Mouse (Mus musculus) bone marrow, adult 2 months (tissue): ENCODE data around the gene Cabcoco1. TPM values are rescaled to one million over a fixed set of nuclear protein-coding genes. Genes with fewer than 3 reads are reported as not detected.

Experiments used
- H3K27ac ChIP-seq: fragments of 200-500 bp; 2 replicates; pipeline ENCODE4 v1.5.1; 2012; ENCODE audit warnings: low read depth, mild to moderate bottlenecking, control low read depth, inconsistent platforms, low read length; ENCODE audit not compliant: control insufficient read depth, poor library complexity, insufficient read depth
- H3K4me1 ChIP-seq: fragments of 200-500 bp; 2 replicates; pipeline ENCODE4 v1.6.1; 2011; ENCODE audit warnings: low read length; ENCODE audit not compliant: control insufficient read depth, insufficient read depth
- H3K4me3 ChIP-seq: fragments of 200-500 bp; replicated peaks from 2 replicates; pipeline ENCODE3; 2011; ENCODE audit warnings: mild to moderate bottlenecking, low read depth, low read length, control low read depth; ENCODE audit not compliant: control insufficient read depth
- CTCF ChIP-seq: fragments of 200-500 bp; IDR thresholded peaks from 2 replicates; pipeline ENCODE4 v1.5.1; 2011; ENCODE audit warnings: low read length, control low read depth; ENCODE audit not compliant: control insufficient read depth, insufficient read depth
- POLR2A ChIP-seq: fragments of 200-500 bp; IDR thresholded peaks from 2 replicates; pipeline ENCODE4 v1.6.1; 2011; ENCODE audit warnings: low read depth, mild to moderate bottlenecking, control low read depth, low read length, borderline replicate concordance; ENCODE audit not compliant: control insufficient read depth
- WGBS: fragments of 180-500 bp; shearing (Covaris S2); methylation state at CpG from one replicate; pipeline ENCODE4 v1.1.7; 2018; 5-methylcytosine and 5-hydroxymethylcytosine counted together
- polyA plus RNA-seq: library from polyadenylated mRNA; stranded (reverse); fragments of >200 nt; gene quantifications from 2 replicates; pipeline ENCODE4 v1.2.4, GENCODE M21; 2011; ENCODE audit warnings: low replicate concordance; ENCODE audit not compliant: missing spikeins, insufficient read depth, insufficient read length

The Cabcoco1 gene
- polyA plus RNA-seq, 1 experiment = not detected

- Histone ChIP-seq H3K4me1 (no peaks in the 10 kb centered on the region), H3K27ac (no peak overlapping the region), H3K4me3 (no peak overlapping the region)
- WGBS = 76% methylated on average over 4 of the region's 4 CpGs
- no peak for TF ChIP-seq POLR2A
- no peak for TF ChIP-seq CTCF
Observed at GRCm38 (mm10) chr10:68405936-68406335, 135.8 kb downstream of the Cabcoco1 start.

GRCm38 (mm10) chr10:68396786-68397185, 144.9 kb downstream of the Cabcoco1 start:
- 13% methylated on average over 8 of the region's 8 CpGs for WGBS
- Histone ChIP-seq H3K4me1 (no peaks in the 10 kb centered on the region; the same call in 1 of the 2 replicates), H3K4me3 (no peak overlapping the region), H3K27ac (no peak overlapping the region)
- TF ChIP-seq CTCF (no peak), POLR2A (no peak)

GRCm38 (mm10) chr10:68396083-68396482, 145.6 kb downstream of the Cabcoco1 start:
- no peaks in the 10 kb centered on the region; the same call in 1 of the 2 replicates for H3K4me1 ChIP-seq
- WGBS = 72% methylated on average over 2 of the region's 2 CpGs
- H3K4me3 ChIP-seq = no peak overlapping the region
- TF ChIP-seq POLR2A (no peak), CTCF (no peak)
- H3K27ac ChIP-seq = no peak overlapping the region

- no peak overlapping the region for H3K4me3 ChIP-seq
- H3K27ac ChIP-seq = no peak overlapping the region
- no peaks in the 10 kb centered on the region for H3K4me1 ChIP-seq
- no peak for TF ChIP-seq CTCF
- TF ChIP-seq POLR2A = no peak
- WGBS = 86% methylated on average over 4 of the region's 4 CpGs
Observed at GRCm38 (mm10) chr10:68391640-68392039, 150.1 kb downstream of the Cabcoco1 start.

- Histone ChIP-seq H3K4me1 (no peaks in the 10 kb centered on the region), H3K4me3 (no peak overlapping the region), H3K27ac (no peak overlapping the region)
- WGBS = 78% methylated on average over 4 of the region's 4 CpGs
- no peak for TF ChIP-seq POLR2A
- no peak for TF ChIP-seq CTCF
Observed at GRCm38 (mm10) chr10:68388802-68389201, 152.9 kb downstream of the Cabcoco1 start.

- no peak overlapping the region for H3K27ac ChIP-seq
- no peaks in the 10 kb centered on the region for H3K4me1 ChIP-seq
- TF ChIP-seq POLR2A = no peak
- WGBS = 73% methylated on average over 7 of the region's 7 CpGs
- no peak overlapping the region for H3K4me3 ChIP-seq
Observed at GRCm38 (mm10) chr10:68388138-68388537, 153.6 kb downstream of the Cabcoco1 start.

Other genes with a start within 250 kb of the Cabcoco1 start
- 1.1 and 2.1 TPM in 2 replicates for gene Tmem26, start 181.8 kb upstream of the Cabcoco1 start, polyA plus RNA-seq